Mouse (Mus musculus): ENCODE data around the gene Gm20481. TPM values are rescaled to one million over a fixed set of nuclear protein-coding genes. Genes with fewer than 3 reads are reported as not detected.
"Not testable (repeated sequence)": the region's sequence is repeated elsewhere in the genome, so short reads cannot be mapped to it uniquely, and the experiment has no call there.

Gm20481 gene
- polyA plus RNA-seq, 1 experiment: not detected

DNA sequence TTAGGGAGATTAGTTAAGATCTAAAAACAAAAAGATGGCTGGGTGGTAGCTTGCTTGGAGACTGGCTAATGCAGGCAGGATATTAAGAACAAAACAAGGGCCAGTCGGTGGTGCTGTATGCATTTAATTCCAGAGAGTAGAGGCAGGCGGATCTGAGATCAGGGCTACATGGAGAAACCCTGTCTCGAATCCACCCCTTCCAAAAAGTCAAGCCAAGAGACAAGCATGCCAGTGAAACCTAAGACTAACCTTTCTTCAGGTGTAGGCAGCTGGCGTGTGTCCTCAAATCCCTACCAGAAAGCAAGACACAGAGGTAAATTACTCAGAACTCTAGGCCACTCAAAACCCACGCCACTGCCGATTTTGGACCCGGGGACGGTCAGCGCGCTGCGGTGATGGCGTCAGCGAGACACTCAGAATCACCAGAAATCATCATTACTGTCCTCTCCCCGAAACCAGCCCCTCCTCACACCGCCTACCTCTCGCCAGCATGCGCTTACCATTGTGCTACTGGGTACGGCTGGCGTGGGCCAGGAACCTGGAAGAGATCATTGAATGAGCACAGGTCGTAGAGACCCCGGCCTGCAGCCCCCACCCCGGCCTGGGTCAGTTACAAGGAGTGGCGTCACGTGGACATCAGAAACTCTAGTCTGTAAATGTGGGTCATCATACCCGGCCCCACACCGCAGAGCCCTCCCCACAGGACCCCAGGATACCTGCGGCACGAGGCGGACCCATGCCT, 17.9 kb upstream of the Gm20481 start:
- no peak for DNase-seq (ENCODE audit: low spot score)

- DNase-seq (ENCODE audit: low spot score): peak; percentile 68
Measured at GRCm38 (mm10) chr17:34952378-34953040, 17.2 kb upstream of the Gm20481 start.

DNA sequence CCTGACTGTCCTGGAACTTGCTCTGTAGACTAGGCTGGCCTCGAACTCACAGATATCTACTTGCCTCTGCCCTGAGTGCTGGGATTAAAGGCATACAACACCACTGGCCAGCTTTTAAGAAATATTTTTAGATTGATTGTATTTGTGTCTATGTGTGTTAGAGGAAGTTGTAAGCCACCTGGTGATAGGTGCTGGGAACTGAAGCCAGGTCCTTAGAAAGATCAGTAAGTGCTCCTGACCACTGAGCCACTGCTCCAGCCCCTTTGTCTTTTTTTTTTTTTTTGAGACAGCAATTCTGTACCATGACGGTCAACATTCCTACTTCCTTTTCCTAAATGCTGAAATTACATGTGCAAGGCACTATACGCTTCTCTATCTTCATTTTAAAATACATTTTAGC, 16.5 kb upstream of the Gm20481 start:
- no peak for DNase-seq (ENCODE audit: low spot score)

GRCm38 (mm10) chr17:34953904-34954303, 15.8 kb upstream of the Gm20481 start:
- DNase-seq (ENCODE audit: low spot score): no peak

GRCm38 (mm10) chr17:34954831-34955230, 14.9 kb upstream of the Gm20481 start:
- no peak for DNase-seq (ENCODE audit: low spot score)

GRCm38 (mm10) chr17:34955884-34956283, 13.8 kb upstream of the Gm20481 start:
- no peak for DNase-seq (ENCODE audit: low spot score)

DNA sequence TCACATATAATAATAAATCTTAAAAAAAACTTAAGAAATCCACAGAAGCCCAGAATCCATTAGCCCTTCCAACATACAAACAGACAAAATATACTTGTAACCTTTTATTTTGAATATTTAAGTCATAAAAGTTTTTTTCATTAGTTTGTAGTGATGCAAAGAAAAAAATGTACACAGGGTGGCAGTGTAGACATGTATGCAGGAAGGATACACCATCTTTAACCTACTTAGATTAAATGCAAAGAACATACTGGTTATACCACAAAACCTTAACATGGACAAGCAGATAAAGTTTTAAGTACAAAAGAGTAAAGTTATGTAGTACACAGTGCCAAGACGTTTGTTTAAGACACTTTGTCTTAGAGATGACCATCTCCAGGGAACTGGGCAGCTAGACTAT, 13.4 kb upstream of the Gm20481 start:
- no peak for DNase-seq (ENCODE audit: low spot score)

- not testable (repeated sequence) for DNase-seq (ENCODE audit: low spot score)
Measured at GRCm38 (mm10) chr17:34957291-34957690, 12.4 kb upstream of the Gm20481 start.

DNA sequence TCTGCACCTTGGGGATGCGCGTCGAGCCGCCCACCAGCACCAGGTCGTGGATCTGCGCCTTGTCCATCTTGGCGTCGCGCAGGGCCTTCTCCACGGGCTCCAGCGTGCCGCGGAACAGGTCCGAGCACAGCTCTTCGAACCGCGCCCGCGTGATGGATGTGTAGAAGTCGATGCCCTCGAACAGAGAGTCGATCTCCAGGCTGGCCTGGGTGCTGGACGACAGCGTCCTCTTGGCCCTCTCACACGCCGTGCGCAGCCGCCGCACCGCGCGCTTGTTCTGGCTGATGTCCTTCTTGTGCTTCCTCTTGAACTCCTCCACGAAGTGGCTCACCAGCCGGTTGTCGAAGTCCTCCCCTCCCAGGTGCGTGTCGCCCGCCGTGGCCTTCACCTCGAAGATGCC, 11.7 kb upstream of the Gm20481 start:
- not testable (repeated sequence) for DNase-seq (ENCODE audit: low spot score)

DNA sequence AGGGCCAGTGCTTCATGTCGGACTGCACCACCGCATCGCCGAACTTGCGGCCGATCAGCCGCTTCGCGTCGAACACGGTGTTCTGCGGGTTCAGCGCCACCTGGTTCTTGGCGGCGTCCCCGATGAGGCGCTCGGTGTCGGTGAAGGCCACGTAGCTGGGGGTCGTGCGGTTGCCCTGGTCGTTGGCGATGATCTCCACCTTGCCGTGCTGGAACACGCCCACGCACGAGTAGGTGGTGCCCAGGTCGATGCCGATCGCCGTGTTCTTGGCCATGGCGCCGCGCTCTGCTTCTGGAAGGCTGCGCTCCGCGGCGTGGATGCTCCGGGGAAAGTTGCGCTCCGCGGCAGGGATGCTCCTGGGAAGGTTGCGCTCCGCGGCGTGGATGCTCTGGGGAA, 11.0 kb upstream of the Gm20481 start:
- not testable (repeated sequence) for DNase-seq (ENCODE audit: low spot score)

GRCm38 (mm10) chr17:34959130-34959778, 10.5 kb upstream of the Gm20481 start, which contains the start of gene Hspa1b:
Hspa1b (minus strand) TSS chr17:34959238.
- DNase-seq (ENCODE audit: low spot score): peak; percentile 88

DNA sequence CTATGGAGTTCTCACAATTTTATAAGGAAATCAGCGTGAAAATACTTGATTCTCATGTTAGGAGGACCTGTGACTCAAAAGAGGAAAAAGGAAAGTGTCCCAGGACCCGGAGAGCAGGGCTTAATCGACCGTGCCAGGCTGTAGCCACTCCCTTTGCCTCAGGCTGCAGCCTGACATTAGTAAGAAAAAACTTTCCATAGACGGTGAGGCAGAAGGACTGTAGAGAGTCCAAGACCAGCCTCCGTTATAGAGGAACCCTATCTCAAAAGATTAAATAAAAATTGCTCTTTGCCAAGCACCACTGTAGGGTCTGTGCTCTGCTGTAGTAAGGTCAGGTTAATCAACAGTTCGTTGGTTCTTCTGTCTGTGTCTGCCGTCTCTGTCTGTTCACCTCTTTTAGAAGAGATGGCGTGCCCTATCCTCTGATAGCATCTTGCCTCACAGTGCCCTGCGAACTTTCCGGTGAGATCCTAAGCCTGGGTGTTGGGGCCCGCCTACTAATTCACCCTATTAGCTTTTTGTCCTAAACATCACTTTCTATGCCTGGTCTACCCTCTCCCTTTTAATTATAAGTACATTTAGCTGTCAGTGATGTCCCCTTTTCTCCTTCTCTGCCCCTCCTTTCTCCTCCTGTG, 9.7 kb upstream of the Gm20481 start:
- DNase-seq (ENCODE audit: low spot score): no peak

DNA sequence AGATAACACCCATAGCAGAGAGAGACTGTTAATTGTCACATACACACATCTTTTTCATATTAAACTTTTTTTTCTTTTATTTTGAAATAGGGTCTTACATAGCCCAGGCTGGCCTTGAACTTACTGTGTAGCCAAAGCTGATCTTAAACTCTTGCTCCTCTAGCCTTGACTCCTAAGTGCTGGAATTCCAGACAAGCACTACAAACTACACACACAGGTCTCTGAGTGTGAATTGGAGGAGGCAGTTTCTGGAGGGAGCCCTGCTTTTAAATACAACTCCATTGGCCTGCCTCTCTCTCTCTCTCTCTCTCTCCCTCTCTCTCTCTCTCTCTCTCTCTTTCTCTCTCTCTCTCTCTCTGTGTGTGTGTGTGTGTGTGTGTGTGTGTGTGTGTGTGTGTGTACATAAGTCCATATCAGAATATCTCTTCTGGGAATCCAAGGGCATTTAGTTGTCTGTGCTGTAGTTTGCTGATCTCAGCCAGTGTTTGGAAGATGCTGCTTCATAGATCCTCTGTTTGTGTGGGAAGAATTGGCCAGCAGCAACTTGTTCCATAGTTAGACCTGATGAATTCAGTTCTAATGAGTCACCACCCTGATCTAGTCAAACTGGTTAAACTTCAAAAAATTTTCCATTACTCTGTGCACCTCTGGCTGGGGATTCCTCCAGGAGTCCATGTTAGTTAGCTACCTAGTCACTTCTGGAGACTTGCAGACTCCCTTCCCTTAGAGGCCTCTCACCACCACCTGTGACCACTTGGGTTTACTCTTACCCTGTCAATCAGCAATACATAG, 8.8 kb upstream of the Gm20481 start:
- no peak for DNase-seq (ENCODE audit: low spot score)

GRCm38 (mm10) chr17:34962125-34962524, 7.6 kb upstream of the Gm20481 start:
- DNase-seq (ENCODE audit: low spot score): no peak

GRCm38 (mm10) chr17:34962841-34963240, 6.9 kb upstream of the Gm20481 start:
- no peak for DNase-seq (ENCODE audit: low spot score)

DNA sequence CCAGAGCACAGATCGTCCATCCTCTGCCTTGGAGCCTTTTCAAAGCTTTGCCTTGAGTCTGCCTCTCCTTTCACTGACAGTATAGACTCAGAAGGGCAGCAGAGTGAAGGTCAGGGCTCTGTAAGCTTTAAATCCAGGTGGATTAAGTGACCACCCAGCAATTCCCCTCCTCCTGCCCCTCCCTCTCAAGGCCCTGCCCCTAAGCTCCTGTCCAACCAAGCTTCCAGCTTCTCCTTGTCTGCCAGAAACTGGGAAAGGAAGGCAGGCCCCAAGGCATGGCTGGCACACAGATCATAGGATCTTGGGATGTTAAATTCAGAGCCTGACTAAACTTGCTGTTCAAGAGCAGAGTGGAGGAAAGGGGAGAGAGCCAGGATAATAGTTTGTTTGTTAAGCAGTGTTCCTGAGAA, 5.1 kb upstream of the Gm20481 start:
- DNase-seq (ENCODE audit: low spot score): no peak

- no peak for DNase-seq (ENCODE audit: low spot score)
Measured at GRCm38 (mm10) chr17:34965627-34966026, 4.1 kb upstream of the Gm20481 start.

GRCm38 (mm10) chr17:34970850-34971249, 1.1 kb downstream of the Gm20481 start:
- DNase-seq (ENCODE audit: low spot score): not testable (repeated sequence)

DNA sequence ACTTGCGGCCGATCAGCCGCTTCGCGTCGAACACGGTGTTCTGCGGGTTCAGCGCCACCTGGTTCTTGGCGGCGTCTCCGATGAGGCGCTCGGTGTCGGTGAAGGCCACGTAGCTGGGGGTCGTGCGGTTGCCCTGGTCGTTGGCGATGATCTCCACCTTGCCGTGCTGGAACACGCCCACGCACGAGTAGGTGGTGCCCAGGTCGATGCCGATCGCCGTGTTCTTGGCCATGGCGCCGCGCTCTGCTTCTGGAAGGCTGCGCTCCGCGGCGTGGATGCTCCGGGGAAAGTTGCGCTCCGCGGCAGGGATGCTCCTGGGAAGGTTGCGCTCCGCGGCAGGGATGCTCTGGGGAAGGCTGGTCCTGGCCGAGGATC, 2.0 kb downstream of the Gm20481 start:
- DNase-seq (ENCODE audit: low spot score): not testable (repeated sequence)

DNA sequence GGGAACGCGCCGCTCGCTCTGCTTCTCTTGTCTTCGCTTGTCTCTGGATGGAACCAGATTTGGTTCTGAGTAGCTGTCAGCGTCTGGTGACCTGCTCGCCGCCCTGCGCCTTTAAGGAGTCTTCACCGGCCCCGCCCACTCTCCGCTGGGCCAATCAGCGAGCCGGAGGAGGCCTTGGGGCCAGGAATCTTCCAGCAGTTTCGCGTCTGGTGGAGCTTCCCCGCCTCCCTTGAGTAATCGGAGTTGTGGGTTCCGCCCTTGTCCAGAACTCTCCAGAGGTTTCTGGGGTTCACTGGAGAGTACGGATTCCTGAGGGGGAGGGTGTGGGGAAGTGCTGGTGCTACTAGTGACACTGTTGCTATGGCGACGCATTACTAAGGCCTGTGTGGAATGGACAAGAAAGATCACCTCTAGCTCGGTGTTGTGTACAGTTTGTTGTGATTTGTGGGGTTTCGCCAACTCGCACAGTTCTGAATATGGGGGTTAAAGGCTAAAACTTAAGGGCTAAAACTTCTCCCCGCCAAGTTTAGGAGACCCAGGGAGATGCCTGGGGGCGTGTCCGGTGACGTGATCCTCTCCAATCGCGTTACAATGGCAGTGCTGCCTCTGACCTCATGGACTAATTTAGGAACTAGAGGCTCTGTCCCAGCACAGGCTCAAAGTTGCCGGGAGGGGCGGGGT, 2.5 kb downstream of the Gm20481 start, which contains the start of the genes Hspa1a and Hspa1l:
TSS of gene Hspa1a (minus strand) at position 88 of the 681 bp plus-strand sequence.
TSS of gene Hspa1l (plus strand) at position 635 of the 681 bp plus-strand sequence.
- DNase-seq (ENCODE audit: low spot score): peak; percentile 76

Data from urinary bladder, adult 2 months (tissue).